ENCODE assay signal across 18 mouse cellular contexts in genomic region chr12:67035509-67036261, GRCm38 (mm10).
"Had no signal": no experiment of that assay in that cellular context is flagged by ENCODE, and none has a peak within 500 bp of the region (broad histone marks: within the 10 kb centered on the region; RNA-seq: fewer than 3 reads in every experiment).

No protein-coding gene starts in this region.

- H3K27me3 ChIP-seq: liver, embryonic 15.5 days; lung, embryonic 15.5 days; megakaryocyte, embryonic 14.5 days; midbrain, embryonic 12.5 days; stomach, embryonic 15.5 days had no signal

- DNase-seq: liver, postnatal 0 days; lung, adult 2 months; lung, postnatal 14 days; lung, postnatal 36 days; midbrain, embryonic 14.5 days; right cerebral cortex, postnatal 14 days; thymus, adult 2 months; thymus, postnatal 25 days; thymus, postnatal 4 days had no signal

- H3K36me3 ChIP-seq: liver, embryonic 15.5 days; lung, embryonic 15.5 days; midbrain, embryonic 12.5 days; stomach, embryonic 15.5 days had no signal

- H3K4me2 ChIP-seq: liver, embryonic 15.5 days; lung, embryonic 15.5 days; midbrain, embryonic 12.5 days; stomach, embryonic 15.5 days had no signal

- ATAC-seq: liver, postnatal 0 days; lung, postnatal 0 days; midbrain, embryonic 16.5 days had no signal

- H3K9ac ChIP-seq: liver, embryonic 15.5 days; liver, postnatal 0 days; lung, embryonic 15.5 days; midbrain, embryonic 12.5 days; stomach, embryonic 15.5 days had no signal

- H3K4me1 ChIP-seq: liver, embryonic 15.5 days; lung, embryonic 15.5 days; megakaryocyte, embryonic 14.5 days; midbrain, embryonic 12.5 days; stomach, embryonic 15.5 days had no signal

- H3K4me3 ChIP-seq: liver, embryonic 15.5 days; lung, embryonic 15.5 days; megakaryocyte, embryonic 14.5 days; midbrain, embryonic 12.5 days; stomach, embryonic 15.5 days had no signal

- H3K9me3 ChIP-seq: liver, embryonic 15.5 days; lung, embryonic 15.5 days; megakaryocyte, embryonic 14.5 days; midbrain, embryonic 12.5 days; stomach, embryonic 15.5 days had no signal

- H3K27ac ChIP-seq: liver, embryonic 15.5 days; lung, embryonic 15.5 days; macrophage; midbrain, embryonic 12.5 days; stomach, embryonic 15.5 days; stomach, postnatal 0 days had no signal
